Mouse (Mus musculus) left cerebral cortex, adult 11 months (tissue): ENCODE data around the gene Fam83c.

Experiments used
- DNase-seq: peaks from one replicate; pipeline ENCODE4 v3.0.0; 2022; ENCODE audit warnings: low spot score

Fam83c gene

DNA sequence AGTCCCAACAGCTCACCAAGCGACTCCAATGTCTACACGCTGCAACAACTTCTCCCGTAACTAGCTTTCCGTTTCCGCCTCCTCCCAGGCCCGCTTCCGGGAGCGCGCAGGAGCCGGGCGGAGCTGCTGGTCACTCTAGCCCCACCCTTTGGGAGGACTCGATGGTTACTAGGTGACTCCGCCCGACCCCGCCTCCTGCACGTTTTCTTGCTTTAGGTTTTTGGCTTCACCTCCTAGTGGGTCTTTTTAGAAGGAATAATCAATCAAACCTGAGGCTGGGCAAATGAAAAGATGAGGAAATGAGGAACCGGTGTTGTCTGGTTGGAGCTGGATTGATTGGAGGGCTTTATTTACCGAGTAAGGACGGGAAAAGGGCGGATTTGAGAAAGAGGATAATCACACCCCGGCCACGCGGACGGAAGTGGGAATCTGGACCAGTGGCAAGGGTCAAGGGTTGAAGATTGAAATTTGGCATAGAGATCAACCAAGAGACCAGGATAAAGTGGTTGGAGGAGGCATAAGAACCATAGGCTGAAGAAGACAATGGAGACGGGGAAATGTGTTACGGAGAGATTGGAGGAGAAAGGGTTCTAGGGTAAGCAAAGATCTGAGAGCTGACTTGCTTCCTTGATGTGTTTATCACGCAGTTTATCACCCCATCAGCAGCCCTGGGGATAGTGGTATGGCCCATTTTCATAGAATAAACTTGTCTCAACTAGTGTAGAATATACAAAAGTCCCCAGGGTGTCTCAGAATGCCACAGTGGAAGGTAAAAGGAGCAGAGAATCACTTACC lies 7.8 kb downstream of the Fam83c start, which contains the start of gene Eif6:
TSS of gene Eif6 (minus strand) at position 296 of the 795 bp plus-strand sequence.
- peak; percentile 66 for DNase-seq

DNA sequence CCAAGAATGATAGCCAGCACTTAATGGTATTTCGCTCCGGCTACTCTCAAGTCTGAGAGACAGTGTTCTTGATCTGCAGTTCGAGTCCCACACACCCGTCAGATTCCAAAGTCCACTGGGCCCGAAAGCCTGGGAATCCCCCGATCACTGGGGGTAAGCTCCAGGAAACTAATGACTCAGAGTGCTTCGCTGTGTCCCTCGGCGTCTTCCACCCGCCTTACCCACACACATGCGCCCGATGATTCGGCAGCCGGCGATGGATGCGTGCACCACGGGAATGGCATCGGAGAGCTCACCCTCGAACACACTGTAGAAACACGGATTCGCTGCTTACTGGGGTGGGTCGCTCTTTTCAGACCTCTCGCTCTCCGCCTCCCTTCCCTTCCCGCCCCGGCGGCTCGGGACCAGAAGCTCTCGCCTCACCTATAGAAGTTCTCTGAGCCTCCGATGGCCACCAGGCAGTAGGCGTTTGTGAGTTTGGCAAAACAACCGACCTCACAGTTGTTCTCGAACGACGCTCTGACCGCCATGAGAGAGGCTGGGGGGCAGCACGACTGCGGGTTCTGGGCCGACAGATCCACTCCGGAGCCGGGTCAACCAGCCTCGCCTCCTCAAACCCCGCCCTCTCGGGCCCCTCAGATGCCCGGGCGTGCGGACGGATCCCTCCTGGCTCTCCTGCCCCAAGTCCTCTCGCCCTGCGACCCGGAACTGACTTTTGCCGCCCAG lies 8.6 kb downstream of the Fam83c start:
- no peak for DNase-seq

- DNase-seq = no peak
Measured at GRCm38 (mm10) chr2:155823722-155824121, 10.9 kb downstream of the Fam83c start.

DNA sequence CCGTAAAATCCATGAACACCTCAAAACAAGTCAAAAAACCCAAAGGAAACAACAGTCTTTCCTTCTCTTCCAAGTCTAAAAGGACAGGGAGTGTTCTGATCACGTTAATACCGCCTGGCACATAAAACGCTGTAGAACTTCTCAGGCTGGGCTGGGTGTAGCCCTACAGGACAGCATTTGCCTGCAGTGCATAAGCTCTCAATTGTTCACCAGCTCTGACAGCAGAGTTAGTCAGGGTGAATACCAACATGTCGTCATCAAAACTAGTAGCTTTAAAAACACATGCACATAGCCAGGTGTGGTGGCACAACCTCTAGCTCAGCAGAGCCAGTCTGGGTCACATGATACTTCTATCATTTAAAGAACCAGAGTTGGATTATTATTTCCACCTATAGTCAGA lies 13.9 kb downstream of the Fam83c start:
- DNase-seq = no peak

DNA sequence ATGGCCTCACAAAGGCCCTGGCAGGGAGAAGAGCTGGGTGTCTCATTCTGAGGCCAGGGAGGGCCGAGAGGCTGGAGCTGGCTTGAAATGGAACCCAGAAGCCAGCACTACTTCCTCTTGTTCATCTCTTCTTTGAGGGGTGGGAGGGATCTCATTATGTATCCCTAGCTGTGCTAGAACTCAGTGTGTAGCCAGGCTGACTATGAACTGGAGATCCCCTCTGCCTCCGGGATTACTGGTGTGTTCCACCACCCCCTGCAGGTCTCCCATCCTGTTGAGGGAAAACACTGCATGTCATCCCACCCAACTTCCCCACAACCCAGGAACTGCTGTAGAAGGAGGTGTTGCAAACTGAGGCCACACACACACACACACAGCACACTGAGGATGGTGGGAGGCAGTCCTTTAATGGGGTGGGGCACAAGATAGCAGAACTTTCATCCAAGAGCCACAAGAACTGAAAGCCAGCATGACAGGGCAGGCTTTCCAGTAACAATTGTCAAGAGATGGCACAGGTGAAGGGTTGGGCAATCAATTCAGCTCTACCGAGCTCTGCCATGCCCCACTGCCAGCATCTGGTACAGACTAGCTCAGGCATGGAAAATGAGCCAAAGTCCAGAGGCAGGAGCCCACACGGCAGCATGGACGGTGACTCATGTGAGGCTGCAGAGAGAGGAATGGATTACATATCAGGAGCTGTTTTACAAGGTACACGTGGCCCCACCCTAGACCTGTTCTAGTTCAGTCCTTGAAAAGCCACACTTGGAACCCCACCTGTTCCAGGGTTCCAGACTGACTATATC lies 15.0 kb downstream of the Fam83c start:
- no peak for DNase-seq

DNA sequence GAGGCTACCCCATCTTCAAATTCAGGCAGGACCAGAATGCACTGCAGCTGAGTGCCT lies 15.4 kb downstream of the Fam83c start, which contains the start of gene BC029722:
TSS of gene BC029722 (minus strand) at position 35 of the 57 bp plus-strand sequence.
- DNase-seq = no peak

- DNase-seq = peak; percentile 93
Measured at GRCm38 (mm10) chr2:155818596-155819391, 15.9 kb downstream of the Fam83c start.

DNA sequence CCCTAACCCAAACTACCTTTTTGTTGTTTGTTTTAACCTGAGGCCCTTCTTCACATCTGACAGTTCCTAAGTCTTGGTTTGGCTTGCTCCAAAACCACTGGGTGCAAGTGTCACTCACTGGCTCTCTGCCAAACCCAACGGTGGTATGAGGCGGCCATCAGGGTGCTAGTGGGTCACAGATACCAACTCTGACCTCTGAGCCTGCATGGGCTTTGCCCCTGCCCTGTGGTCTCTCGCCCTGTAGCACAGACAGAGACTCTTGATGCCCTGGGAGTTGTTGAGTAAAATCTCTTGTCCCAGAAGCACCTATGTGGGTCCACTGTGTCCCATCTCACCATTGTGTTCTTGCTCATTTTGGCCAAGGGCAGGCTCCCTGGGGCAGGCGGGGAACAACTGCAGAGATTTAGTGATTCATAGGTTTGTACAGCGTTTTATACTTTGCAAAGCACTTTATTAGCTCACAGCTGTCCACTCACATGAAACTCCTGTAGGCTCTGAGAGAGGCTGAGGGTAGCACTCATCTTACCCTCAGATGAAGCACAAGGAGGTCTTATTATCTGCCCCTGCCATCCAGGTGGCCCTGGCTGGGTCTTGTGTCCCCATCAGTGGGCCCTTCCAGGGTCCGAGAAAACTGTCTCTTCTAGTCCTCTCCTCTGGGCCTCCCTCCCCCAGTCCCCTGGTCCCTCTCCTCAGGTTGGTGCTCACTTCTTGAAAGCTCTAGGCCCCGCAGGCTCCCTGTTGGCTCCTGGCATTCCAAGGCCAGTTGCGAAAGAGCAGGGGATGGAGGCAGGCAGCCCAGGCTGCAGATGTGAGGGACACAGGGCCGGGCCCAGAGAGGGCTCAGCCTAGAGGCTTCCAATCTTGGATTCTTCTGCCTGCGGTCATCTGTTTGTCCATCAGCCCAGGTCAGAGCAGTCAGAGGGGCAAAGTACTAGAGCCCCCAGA lies 17.1 kb downstream of the Fam83c start:
- no peak for DNase-seq

DNA sequence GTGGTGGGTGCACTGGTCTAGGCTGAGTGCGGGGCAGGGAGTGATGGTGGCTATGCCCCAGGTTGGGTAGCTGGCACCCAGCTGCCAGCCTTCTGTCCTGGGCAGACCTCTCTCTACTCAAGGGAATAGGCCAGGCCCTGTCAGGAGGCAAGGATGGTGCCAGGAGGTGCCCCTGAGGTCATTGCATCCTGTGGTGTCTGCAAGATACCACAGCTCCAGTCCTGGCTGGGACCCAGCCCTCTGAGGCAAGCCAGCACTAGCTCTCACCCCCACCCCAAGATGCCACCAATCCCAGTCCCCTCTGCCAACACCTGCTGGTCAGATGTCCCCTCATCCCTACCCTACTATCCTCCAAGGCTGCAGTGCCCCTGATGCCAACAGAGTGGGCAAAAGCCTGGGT lies 18.5 kb downstream of the Fam83c start:
- DNase-seq = no peak

DNA sequence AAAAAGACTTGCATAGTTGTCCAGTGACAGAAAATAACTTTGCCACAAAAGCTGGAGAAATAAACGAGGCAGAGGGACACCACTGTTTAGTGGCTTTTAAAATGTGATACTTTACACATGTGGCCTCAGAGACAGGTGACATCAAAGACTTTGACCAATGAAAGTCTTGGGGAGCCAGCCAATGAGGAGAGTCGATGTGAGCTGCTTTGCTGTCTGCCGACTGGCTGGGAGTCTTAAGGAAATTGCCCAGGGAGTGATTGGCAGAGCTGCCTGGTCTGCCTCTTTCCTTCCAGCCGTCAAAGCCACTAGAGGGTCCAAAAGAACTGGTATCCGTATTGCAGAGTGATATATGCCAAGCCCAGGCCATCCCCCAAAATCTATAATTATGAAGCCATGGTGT lies 19.8 kb downstream of the Fam83c start:
- DNase-seq = no peak

- DNase-seq = no peak
Measured at GRCm38 (mm10) chr2:155812637-155813036, 22.0 kb downstream of the Fam83c start.

DNA sequence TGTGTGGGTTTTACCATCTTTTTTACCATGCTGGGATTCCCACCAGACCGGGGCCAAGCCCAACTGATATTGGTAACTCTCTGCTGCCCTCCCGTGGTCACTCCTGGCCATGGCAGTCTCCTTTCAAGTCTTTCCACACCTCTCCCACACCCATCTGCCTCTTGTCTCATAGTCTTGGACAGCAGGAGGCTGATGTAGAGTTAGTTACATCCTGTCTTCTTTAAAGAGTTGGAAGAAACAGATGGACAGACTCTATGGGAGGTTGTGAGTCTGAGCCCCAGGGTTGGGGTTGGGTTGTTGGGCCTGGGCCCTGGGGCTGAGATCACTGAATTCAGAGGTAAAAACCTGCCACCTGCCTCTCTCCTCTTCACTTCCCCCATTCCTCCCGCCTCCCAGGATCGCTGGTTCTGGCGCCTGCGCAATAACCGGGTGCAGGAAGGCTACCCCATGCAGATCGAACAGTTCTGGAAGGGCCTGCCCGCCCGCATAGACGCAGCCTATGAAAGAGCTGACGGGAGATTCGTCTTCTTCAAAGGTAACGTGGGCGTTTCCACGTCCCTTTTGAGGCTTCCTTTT lies 22.7 kb downstream of the Fam83c start:
- DNase-seq = peak; percentile 81

DNA sequence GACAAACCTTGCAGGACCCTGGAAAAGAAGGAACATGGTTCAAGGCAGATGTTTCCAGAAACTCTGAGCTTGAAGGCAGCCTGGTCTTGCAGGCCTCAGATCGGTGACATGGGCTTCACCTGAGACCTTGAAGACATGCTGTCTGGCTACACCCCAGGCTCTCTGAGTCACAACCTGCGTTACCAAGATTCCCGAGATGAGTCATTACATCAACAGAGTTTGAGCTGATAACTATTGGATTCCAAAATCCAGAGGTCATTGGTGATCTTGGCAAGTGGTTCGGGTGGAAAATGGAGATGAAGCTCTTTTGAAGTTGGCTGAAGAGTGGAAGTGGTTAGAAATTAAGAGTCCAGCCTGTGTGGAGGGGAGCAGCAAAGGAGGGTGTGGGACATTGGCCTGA lies 25.0 kb downstream of the Fam83c start:
- no peak for DNase-seq

DNA sequence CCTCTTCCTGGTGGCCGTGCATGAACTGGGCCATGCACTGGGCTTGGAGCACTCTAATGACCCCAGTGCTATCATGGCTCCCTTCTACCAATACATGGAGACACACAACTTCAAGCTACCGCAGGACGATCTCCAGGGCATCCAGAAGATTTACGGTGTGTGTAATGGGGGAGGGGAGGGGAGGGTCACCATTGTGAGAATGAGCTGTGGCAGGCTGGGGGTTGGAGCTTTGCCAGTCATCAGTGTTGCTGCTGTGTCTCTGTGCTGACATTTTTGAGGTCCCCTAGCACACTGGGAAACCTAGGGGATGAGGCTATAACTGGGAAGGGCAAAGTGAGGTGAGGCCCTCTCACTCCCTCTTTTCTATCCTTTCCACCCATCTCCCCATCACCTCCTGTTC lies 27.2 kb downstream of the Fam83c start:
- no peak for DNase-seq

GRCm38 (mm10) chr2:155806548-155806947 lies 28.1 kb downstream of the Fam83c start:
- no peak for DNase-seq

DNA sequence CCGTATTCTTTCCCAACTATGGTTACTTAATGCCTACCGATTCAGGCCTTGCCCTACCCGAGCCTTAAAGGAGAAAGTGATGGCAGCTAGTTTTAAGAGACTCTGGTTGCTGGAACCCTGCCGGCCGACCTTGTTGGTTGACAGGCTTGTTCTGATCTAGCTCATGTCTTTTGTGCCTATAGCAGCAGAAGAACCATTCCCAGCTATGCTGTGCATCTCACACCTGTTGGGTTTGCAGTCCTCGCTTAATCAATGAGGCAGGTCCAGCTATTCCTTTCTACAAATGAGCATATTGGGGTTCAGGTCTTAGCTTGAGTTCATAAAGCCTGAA lies 28.8 kb downstream of the Fam83c start:
- no peak for DNase-seq

DNA sequence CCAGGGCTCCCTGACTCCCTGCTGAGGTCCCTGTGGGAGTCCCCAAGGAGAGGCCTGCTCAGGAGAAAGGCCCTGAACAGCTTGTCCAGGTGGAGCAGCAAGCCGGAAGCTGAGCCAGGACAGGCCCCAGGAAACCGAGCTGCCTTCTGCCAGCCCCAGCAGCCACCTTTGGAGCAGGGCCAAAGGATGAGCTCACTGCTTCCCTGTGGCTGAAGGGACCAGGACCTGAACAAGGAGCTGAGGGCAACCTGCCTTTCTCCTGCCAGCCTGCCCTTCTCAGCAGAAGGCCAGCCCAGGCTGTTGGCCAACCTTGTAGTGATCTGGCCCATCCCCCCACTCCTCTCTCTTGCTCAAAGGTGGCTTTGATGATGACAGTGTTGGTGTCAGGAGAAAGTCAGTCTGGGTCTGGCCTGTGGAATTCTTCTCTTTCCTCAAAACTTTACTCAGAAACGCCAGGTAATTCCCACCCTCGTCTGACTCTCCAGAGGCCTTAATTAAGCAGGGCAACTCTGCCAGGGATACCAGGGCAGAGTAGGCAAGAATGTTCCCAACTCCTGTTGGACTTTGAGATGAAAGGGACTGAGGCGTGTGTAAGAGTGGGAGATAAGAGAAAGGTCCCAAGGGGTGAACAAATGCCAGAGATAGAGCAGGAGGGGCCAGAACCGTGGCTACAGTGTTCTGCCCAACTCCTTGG lies 29.3 kb downstream of the Fam83c start:
- no peak for DNase-seq

DNA sequence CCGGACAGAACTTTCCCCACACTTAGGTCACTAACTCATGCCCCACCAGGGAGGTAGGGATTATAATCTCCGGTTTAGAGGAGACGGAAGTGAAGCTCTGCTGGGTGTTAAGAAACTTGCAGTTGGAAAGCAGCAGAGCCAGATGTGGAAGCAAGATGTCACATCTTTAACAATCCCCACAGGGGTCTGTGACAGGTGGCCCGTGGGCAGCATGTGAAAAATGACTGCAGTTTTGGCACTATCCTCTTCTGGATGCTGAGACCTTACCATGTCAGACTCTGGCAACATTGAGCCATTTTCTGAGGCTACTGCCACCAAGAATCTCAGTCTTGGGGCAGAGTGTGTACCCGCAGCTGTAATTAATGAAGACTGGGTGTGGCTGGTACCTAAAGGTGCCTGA lies 30.6 kb downstream of the Fam83c start:
- no peak for DNase-seq

GRCm38 (mm10) chr2:155802761-155803160 lies 31.9 kb downstream of the Fam83c start:
- no peak for DNase-seq

DNA sequence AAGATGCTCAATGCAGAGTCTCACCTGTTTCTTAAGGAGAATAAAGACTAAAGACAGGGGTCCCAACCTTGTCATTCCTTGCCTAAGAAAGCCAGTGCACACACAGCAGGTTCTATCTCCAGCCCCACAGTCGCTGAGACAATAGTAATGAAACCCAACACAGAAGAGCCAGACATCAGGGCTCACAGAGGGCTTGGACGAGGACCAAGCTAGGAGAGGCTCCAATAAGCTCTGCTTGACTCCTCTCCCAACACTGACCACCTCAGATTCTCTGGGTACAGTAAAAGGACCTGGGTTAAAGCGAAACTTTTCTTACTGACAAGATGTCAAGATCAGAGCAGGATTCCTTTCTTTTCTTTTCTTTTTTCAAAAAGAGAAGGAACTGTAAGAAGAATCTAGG lies 36.0 kb downstream of the Fam83c start:
- DNase-seq = no peak
